Mouse (Mus musculus) hindbrain, embryonic 16.5 days (tissue): ENCODE measurements around the gene Rsph1. TPM values are rescaled to one million over a fixed set of nuclear protein-coding genes. Genes with fewer than 3 reads are reported as not detected.
A peak's percentile ranks its signal among the peaks of the same experiment; 100 is the strongest.

ENCODE experiments used
- ATAC-seq: fragments of 200-750 bp; cut with Nextera tagmentation; 2 replicates; pipeline ENCODE4 v1.8.0; 2017; ENCODE audit warnings: moderate TSS enrichment, moderate library complexity
- H3K27ac ChIP-seq: fragments of 300-500 bp; sonication (generic); 2 replicates; pipeline ENCODE4 v1.5.1; 2014; ENCODE audit warnings: low read depth, mild to moderate bottlenecking, control low read depth, low read length, moderate library complexity
- H3K27me3 ChIP-seq: fragments of 300-500 bp; sonication (generic); replicated peaks from 2 replicates; pipeline ENCODE4 v1.6.1; 2014; ENCODE audit warnings: low read length; ENCODE audit not compliant: control insufficient read depth, insufficient read depth
- H3K36me3 ChIP-seq: fragments of 300-500 bp; sonication (generic); 2 replicates; pipeline ENCODE4 v1.6.1; 2014; ENCODE audit warnings: mild to moderate bottlenecking, low read length, moderate library complexity, mixed read lengths; ENCODE audit not compliant: control insufficient read depth, insufficient read depth
- H3K4me1 ChIP-seq: fragments of 300-500 bp; sonication (generic); 2 replicates; pipeline ENCODE4 v1.6.1; 2014; ENCODE audit warnings: low read depth, low read length; ENCODE audit not compliant: control insufficient read depth, insufficient read depth
- H3K4me2 ChIP-seq: fragments of 300-500 bp; sonication (generic); 2 replicates; pipeline ENCODE4 v1.6.1; 2014; ENCODE audit warnings: mild to moderate bottlenecking, low read length, control low read depth, moderate library complexity
- H3K4me3 ChIP-seq: fragments of 300-500 bp; sonication (generic); 2 replicates; pipeline ENCODE4 v1.5.1; 2014; ENCODE audit warnings: mild to moderate bottlenecking, low read length, control low read depth, moderate library complexity
- H3K9ac ChIP-seq: fragments of 300-500 bp; sonication (generic); 2 replicates; pipeline ENCODE4 v1.6.1; 2014; ENCODE audit warnings: low read depth, mild to moderate bottlenecking, control low read depth, low read length, moderate library complexity
- H3K9me3 ChIP-seq: fragments of 300-500 bp; sonication (generic); 2 replicates; pipeline ENCODE4 v1.6.1; 2014; ENCODE audit warnings: mild to moderate bottlenecking, low read length, moderate library complexity; ENCODE audit not compliant: control insufficient read depth
- WGBS: fragments of 180-500 bp; shearing (Covaris S2); extraction: QIAGEN DNeasy Blood & Tissue Kit; methylation state at CpG from one replicate; pipeline ENCODE4 v1.1.7; 2014; 5-methylcytosine and 5-hydroxymethylcytosine counted together
- polyA plus RNA-seq: library from polyadenylated mRNA; unstranded; fragments of >200 nt; fragmentation: Nextera tagmentation; extraction: Ambion mirVana; gene quantifications from 2 replicates; pipeline ENCODE4 v1.2.1, GENCODE M21; 2015

Gene Rsph1
- polyA plus RNA-seq, 1 experiment from 2014 or later: 8.8 TPM

DNA sequence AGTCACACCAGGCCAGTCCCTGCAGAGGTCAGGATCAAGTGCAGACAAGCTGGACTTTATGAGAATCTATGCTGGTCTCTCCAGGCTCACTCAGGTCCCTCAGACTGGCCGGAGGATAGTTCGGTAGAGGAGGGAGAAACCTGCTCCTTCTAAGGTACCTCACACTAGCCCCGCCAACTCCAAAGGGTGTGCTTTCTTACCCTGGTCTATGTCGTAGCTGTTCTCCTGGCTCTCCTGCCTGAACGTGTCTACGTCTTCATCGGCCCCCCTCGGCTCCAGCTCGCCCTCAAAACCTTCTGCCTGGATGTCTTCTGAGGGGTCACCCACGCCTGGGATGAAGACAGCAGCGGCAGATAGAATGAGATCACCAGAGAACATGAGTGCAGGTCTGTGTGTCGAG, 19.3 kb downstream of the Rsph1 start:
- 93% methylated on average over 12 of the region's 12 CpGs for WGBS
- ATAC-seq: no peak

DNA sequence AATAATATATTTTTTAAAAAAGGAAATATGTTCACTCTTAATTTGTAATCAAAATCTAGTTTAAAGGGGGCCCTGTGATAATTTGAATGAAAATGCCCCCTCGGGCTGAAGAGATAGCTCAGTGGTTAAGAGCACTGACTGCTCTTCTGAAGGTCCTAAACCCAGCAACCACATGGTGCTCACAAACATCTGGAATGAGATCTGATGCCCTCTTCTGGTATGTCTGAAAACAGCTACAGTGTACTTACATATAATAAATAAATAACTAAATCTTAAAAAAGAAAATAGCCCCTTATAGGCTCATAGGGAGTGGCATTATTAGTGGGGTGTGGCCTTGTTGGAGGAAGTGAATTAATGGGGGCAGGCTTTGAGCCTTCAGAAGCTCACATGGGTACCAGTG, 20.0 kb downstream of the Rsph1 start:
- Histone ChIP-seq H3K9ac (no peak overlapping the region), H3K4me3 (no peak overlapping the region), H3K9me3 (no peaks in the 10 kb centered on the region; the same call in 1 of the 2 replicates), H3K4me1 (no peaks in the 10 kb centered on the region; the same call in 1 of the 2 replicates), H3K27ac (no peak overlapping the region), H3K36me3 (no peaks in the 10 kb centered on the region), H3K4me2 (no peak overlapping the region), H3K27me3 (no peaks in the 10 kb centered on the region)
- no peak for ATAC-seq
- 94% methylated on average over 1 of the region's 1 CpGs for WGBS

More for the DNA sequence above, 19.3 kb downstream of the Rsph1 start:
- Histone ChIP-seq H3K27ac (no peak overlapping the region), H3K4me1 (no peaks in the 10 kb centered on the region; the same call in 1 of the 2 replicates), H3K4me3 (no peak overlapping the region), H3K36me3 (no peaks in the 10 kb centered on the region), H3K9me3 (no peaks in the 10 kb centered on the region; the same call in 1 of the 2 replicates), H3K27me3 (no peaks in the 10 kb centered on the region), H3K4me2 (no peak overlapping the region), H3K9ac (no peak overlapping the region)

DNA sequence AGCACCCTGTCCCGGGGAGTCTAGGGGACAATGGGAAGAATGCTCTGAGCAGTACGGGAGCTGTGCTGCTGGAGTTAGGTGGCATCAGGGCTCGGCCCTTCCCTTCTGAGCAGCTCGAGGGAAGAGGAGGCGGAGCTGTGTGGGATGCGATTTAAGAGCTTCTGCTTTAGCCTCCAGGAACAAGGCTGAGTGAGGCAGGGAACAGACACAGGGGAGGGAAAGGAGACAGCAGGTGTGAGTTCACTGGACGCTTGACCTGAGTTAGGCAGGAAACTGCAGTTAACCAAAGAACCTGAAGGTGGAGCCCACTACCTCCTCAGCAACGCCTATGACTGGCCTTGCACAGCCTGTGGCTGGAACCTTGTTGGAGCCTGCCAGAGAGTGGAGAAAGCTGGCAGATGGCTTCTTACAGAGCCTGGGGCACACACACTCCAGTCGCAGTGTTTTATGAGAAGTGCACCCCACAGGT, 22.7 kb downstream of the Rsph1 start:
- ATAC-seq: peak; percentile 90
- WGBS: 14% methylated on average over 9 of the region's 9 CpGs
- Histone ChIP-seq H3K36me3 (no peaks in the 10 kb centered on the region), H3K27me3 (no peaks in the 10 kb centered on the region), H3K4me2 (no peak overlapping the region), H3K27ac (no peak overlapping the region), H3K9me3 (no peaks in the 10 kb centered on the region; the same call in 1 of the 2 replicates), H3K9ac (peak overlapping the region; percentile 45; the same call in 1 of the 2 replicates), H3K4me1 (no peaks in the 10 kb centered on the region; the same call in 1 of the 2 replicates), H3K4me3 (no peak overlapping the region)

DNA sequence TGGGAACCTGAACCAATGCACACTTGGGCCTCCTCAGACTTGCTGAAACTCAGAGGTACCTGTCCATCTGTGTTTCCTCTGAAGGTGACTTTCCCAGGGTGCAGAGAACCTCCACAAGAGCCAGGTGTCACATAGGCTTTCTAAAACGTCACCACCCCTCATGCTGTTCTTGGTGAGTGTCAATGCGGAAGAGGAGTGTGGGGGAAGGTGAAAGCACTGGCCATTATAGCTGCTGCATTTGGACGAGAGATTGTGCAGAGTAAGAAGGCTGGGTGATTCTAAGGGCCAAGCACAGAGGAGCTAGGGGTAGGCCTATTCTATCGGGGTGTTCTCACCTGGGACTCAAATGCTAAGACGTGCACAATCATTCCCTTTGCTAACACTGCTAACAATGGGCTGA, 23.2 kb downstream of the Rsph1 start:
- Histone ChIP-seq H3K4me1 (no peaks in the 10 kb centered on the region; the same call in 1 of the 2 replicates), H3K27me3 (no peaks in the 10 kb centered on the region), H3K4me3 (no peak overlapping the region), H3K9ac (0 out of 2 replicates have a peak overlapping the region, but pooled peaks have one; percentile 45), H3K9me3 (no peaks in the 10 kb centered on the region; the same call in 1 of the 2 replicates), H3K4me2 (no peak overlapping the region), H3K27ac (no peak overlapping the region), H3K36me3 (no peaks in the 10 kb centered on the region)
- WGBS: 63% methylated on average over 5 of the region's 5 CpGs
- no peak for ATAC-seq

DNA sequence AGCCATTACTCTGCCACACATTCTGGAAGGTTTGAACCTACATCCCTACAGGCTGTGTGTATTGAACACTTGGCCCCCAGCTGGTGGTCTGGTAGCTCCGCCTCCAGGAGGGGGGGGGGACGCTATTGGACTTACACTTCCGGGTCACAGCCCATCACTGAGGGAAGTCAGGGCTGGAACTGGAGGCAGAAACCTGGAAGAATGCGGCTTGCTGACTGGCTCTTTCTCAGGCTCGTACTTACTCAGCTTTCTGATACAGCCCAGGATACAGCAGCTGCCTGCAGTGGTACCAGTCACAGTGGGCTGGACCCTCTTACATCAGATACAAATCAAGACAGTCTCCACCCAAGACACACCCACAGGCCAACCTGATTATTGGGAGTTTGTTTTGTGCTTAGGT, 30.0 kb downstream of the Rsph1 start:
- no peaks in the 10 kb centered on the region for H3K27me3 ChIP-seq
- ATAC-seq: no peak
- no peaks in the 10 kb centered on the region for H3K9me3 ChIP-seq
- no peaks in the 10 kb centered on the region for H3K4me1 ChIP-seq
- no peaks in the 10 kb centered on the region for H3K36me3 ChIP-seq
- no peak overlapping the region for H3K4me2 ChIP-seq
- H3K9ac ChIP-seq: no peak overlapping the region
- no peak overlapping the region for H3K27ac ChIP-seq
- H3K4me3 ChIP-seq: no peak overlapping the region
- 44% methylated on average over 5 of the region's 5 CpGs for WGBS

DNA sequence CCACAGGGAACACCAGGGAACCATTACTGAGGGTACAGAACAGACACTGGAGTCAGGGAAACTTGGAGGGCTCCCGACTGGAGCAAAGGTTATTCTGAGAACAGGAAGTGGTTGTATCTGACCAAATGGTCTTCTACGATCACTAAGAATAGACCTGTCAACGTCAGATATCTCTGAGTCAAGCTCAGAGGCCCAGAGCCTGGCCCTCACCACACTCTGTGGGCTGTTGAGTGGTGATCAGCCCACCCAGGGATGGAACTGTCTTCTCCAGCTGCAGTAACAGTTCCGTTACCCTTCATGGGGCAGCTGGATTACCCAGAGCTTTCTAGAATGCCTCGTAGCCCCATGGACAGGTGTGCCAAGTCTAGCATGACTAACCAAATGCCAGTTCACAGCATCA, 31.9 kb downstream of the Rsph1 start:
- Histone ChIP-seq H3K9ac (no peak overlapping the region), H3K9me3 (no peaks in the 10 kb centered on the region), H3K27ac (no peak overlapping the region), H3K4me3 (no peak overlapping the region), H3K4me2 (no peak overlapping the region), H3K36me3 (no peaks in the 10 kb centered on the region), H3K4me1 (no peaks in the 10 kb centered on the region), H3K27me3 (no peaks in the 10 kb centered on the region)
- 82% methylated on average over 5 of the region's 5 CpGs for WGBS
- no peak for ATAC-seq

DNA sequence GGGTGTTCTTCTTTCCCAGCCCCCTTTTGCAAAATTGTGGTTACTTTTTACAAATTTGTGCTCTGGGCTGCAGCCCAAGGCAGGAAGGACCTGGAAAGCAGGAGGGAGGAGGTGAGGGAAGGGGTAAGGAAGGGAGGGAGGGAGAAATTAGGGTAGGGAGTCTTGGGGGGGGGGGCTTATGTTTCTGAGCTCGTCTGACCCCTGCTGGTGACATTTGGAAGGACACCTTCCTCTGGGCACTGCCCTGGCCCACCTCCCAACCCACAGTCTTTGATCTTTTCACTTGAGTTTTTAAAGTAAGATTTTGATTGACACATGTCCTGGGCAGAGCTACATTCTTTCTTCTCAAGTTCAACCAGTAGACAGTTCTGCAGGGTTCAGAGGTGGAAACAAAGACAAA, 34.4 kb downstream of the Rsph1 start:
- Histone ChIP-seq H3K4me2 (no peak overlapping the region), H3K9ac (no peak overlapping the region), H3K4me3 (no peak overlapping the region), H3K9me3 (no peaks in the 10 kb centered on the region), H3K27me3 (no peaks in the 10 kb centered on the region), H3K36me3 (no peaks in the 10 kb centered on the region), H3K27ac (no peak overlapping the region), H3K4me1 (no peaks in the 10 kb centered on the region)
- WGBS: 0% methylated on average over 1 of the region's 1 CpGs
- no peak for ATAC-seq

DNA sequence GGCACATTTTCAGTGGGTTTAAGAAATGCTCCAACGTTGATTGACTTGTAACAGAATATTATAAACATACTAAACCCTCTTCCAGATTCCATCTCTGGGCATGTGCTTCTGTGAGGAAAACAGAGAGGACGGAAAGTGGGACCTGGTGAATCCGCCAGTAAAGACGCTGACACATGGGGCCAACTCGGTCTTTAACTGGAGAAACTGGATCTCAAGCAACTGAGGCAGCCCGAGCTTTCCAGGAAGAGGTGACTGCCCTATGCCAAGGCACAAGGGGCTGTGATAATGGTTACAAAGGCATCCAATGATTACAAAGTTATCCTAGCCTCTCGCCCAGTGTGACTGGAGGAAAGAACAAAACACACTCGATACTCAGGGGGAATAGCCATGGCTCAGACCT, 36.0 kb downstream of the Rsph1 start:
- no peak for ATAC-seq
- H3K4me3 ChIP-seq: no peak overlapping the region
- no peaks in the 10 kb centered on the region for H3K36me3 ChIP-seq
- H3K9me3 ChIP-seq: no peaks in the 10 kb centered on the region
- no peaks in the 10 kb centered on the region for H3K27me3 ChIP-seq
- H3K9ac ChIP-seq: no peak overlapping the region
- 85% methylated on average over 8 of the region's 8 CpGs for WGBS
- H3K4me1 ChIP-seq: no peaks in the 10 kb centered on the region
- no peak overlapping the region for H3K27ac ChIP-seq
- no peak overlapping the region for H3K4me2 ChIP-seq

DNA sequence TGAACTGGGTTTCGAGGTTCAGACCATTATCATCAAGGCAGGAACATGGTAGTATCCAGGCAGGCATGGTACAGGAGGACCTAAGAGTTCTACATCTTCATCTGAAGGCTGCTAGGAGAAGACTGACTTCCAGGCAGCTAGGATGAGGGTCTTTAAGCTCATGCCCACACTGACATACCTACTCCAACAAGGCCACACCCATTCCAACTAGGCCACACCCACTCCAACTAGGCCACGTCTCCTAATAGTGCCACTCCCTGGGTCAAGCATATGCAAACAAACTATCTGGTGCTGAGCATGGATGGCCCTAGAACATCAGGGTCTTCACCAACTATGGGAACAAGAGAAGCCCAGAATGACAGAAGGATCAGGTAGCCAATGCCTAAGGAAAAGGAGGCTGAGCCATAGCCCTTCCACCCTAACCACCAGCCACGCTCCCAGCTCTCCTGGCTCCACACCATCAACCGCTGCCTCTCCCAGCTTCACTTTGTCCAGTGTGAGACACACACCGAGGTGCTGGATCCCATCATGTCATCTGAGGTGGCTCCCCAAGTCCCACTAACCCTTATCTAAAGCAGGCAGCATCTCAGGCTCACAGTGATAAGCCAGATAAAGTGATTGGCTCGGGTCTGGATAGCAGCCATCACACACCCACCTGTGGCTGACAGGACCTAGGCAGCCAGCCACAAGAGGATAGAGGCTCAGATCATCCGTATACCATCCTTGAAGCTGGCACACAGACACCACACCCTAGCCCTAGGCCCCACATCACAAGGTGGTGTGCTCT, 38.8 kb downstream of the Rsph1 start:
- 86% methylated on average over 7 of the region's 7 CpGs for WGBS
- H3K36me3 ChIP-seq: no peaks in the 10 kb centered on the region

More for the DNA sequence above, 38.8 kb downstream of the Rsph1 start:
- Histone ChIP-seq H3K4me1 (no peaks in the 10 kb centered on the region), H3K9me3 (no peaks in the 10 kb centered on the region), H3K4me3 (no peak overlapping the region), H3K27ac (no peak overlapping the region), H3K9ac (no peak overlapping the region), H3K4me2 (no peak overlapping the region), H3K27me3 (no peaks in the 10 kb centered on the region)
- no peak for ATAC-seq
